Mouse (Mus musculus): Measurements from ENCODE around the gene Pspc1. TPM values are rescaled to one million over a fixed set of nuclear protein-coding genes. Genes with fewer than 3 reads are reported as not detected.

Pspc1 gene
- total RNA-seq, 2 experiments from 2014 or later = 54.3 to 63.4 TPM

DNA sequence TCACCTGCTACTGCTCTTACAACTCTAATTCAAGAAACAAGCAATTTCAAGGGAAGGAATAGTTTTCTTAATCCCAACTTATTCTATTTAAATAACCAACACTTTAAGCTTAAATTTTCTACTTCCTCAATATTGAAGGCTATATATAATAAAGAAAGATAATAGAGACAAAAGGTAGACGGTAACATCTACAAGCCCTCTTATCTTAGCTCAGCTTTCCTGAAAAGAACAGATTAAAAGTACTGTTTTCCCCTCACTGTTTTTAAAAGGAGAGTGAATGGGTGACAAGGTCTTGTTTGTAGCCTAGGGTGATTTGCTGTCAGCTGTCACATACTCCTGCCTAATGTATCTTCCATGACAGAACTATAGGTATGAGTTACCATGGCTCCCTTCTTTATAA, 51.6 kb downstream of the Pspc1 start:
- intact Hi-C loops (cut with DNase I) = no loop called here
- DNase-seq (ENCODE audit: low spot score in 2 of 2) = no peak

- intact Hi-C loops (cut with DNase I) = no loop called here
- no peak for DNase-seq (ENCODE audit: low spot score in 2 of 2)
Observed at GRCm38 (mm10) chr14:56705687-56706086, 72.4 kb downstream of the Pspc1 start.

DNA sequence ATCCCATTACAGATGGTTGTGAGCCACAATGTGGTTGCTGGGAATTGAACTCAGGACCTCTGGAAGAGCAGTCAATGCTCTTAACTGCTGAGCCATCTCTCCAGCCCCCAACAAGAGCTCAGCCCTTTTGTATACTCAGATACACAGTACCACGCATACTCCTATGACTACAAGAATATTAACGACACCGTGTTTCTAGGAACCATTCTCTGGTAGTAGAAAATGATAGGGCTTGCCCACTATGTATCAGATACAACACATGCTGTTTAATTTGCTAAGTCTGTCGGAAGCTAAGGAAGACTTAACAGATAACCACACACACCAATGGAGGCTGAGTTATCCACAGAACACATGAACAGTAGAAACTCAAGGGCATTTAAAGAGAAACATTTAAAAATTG, 75.5 kb downstream of the Pspc1 start:
- DNase-seq (ENCODE audit: low spot score in 2 of 2) = no peak
- intact Hi-C loops (cut with DNase I) = no loop called here

GRCm38 (mm10) chr14:56697836-56698235, 80.3 kb downstream of the Pspc1 start:
- DNase-seq (ENCODE audit: low spot score in 2 of 2) = no peak
- intact Hi-C loops (cut with DNase I) = no loop called here

DNA sequence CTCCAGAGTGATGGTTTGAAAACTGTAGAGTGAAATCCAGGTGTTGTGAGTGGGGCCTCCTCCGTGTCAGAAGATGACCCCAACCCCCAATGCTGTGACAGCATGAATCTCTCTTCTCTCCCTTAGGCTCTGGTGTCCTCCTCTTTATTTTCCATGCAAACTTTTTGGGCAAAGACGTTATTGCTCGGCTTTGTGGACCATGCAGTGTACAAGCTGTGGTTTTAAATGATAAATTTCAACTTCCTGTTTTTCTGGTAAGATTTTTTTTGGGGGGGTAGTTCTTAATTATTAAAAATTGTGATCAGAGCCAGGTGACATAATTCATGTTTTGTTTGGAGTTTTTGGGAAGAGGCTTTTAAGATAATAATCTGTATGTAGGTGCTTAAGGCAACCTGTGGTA, 82.6 kb downstream of the Pspc1 start:
- no peak for DNase-seq (ENCODE audit: low spot score in 2 of 2)
- intact Hi-C loops (cut with DNase I) = no loop called here

- intact Hi-C loops (cut with DNase I) = loop anchor here (10.0 kb wide), 1 partner anchor 255 kb away; no protein-coding TSS in a partner anchor
- peak in 1 of 2 experiments; percentile 57 for DNase-seq (ENCODE audit: low spot score in 2 of 2)
Observed at GRCm38 (mm10) chr14:56689766-56690165, 88.3 kb downstream of the Pspc1 start.

DNA sequence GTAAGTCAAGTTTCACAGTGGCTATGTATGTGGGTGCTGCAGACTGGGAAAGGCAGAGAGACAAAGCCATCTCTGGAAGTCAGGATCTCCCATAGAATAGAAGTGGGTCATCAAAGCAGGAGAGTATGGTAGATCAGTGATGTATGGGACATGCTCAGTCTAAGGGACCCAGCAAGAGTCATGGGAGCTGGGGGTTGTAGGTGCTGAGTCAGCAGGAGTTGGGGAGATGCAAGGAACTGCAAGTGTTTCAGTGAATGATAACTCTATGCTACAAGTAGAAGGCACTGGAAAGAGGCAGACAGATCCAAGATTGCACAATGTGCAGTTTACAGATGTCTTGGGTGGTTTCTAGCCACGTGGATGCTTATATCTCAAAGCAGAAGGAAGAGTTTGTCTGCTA, 89.0 kb downstream of the Pspc1 start:
- intact Hi-C loops (cut with DNase I) = loop anchor here (10.0 kb wide), 1 partner anchor 256 kb away; no protein-coding TSS in a partner anchor

DNA sequence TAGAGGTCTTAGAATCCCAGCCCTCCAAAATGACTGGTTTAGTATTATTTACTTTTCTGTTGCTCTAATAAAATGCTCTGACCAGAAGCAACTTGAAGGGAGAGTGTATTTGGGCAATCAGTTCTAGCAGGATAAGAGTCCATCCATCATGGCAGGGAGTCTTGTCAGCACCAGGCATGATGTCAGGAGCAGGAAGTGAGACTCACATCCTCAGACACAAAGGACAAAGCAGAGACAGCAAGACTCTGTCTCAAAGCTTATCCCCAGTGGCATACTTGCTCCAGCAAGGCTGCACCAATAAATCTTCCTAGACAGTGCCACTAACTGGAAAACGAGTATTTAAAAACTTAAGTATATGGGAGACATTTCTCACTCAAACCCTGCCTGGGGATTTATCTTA, 92.7 kb downstream of the Pspc1 start:
- intact Hi-C loops (cut with DNase I) = loop anchor here (10.0 kb wide), 1 partner anchor 259 kb away; no protein-coding TSS in a partner anchor
- DNase-seq (ENCODE audit: low spot score in 2 of 2) = no peak

More for the DNA sequence above, 89.0 kb downstream of the Pspc1 start:
- DNase-seq (ENCODE audit: low spot score in 2 of 2) = no peak

Other genes starting within 250 kb of the Pspc1 start
- 1 to 10 TPM; 1.9 to 3.5 TPM for gene Cenpj, start 202.9 kb downstream of the Pspc1 start, total RNA-seq (2021)
- gene Parp4, start 202.7 kb downstream of the Pspc1 start, total RNA-seq (2021) = 1 to 10 TPM; 3.8 TPM
- 10 to 100 TPM; 49.0 to 57.0 TPM for gene Mphosph8, start 110.1 kb downstream of the Pspc1 start, total RNA-seq (2021)
- gene Zmym5, start 33.4 kb upstream of the Pspc1 start, total RNA-seq (2021) = 10 to 100 TPM; 29.4 to 29.6 TPM
- gene Zmym2, start 108.3 kb upstream of the Pspc1 start, total RNA-seq (2021) = 100 to 1,000 TPM in 1 of 2 experiments, 10 to 100 TPM in 1; 91.1 to 101 TPM